Mouse (Mus musculus) cerebellum, postnatal 14 days (tissue): ENCODE measurements around the gene RPS10-NUDT3.

ENCODE experiments used
- DNase-seq, 2 experiments: peaks; one replicate each; pipeline ENCODE4 v3.0.0; 2021; ENCODE audit warnings: mixed read lengths in 2 of 2

Gene RPS10-NUDT3

DNA sequence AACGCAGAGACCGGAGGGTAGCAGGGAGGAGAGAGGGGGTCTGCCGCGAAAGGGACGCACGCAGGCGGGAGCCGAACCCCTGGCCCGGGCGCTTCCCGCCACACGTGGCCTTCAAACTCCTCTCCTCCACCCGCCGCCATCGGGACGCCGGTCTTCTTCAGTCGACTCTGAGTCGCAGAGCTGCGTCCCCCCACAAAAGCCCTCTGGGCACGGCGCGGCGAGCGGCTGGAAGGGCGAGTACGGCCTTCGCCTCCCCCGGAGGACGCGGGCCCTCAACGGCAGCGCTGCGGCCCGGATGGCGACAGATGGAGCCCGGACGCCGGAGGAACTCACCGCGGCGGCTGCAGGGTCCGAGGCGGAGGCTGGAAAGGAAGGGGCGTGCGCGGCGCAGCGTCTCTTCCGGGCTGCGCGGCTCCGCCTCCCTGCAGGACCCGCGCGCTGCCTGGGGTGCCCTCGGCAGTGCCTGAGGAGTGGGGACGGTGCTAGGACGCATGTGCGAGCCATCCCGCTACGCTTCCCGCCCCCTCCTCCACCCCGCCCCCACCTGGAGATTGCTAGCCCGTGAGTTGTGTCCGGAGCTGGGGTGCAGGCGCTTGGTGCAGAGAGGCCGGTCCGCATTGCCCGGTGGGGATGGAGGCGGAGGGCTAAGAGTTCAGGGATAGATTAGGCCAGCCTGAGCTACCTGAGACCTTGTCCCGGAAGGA, at the start of gene RPS10-NUDT3:
RPS10-NUDT3 (minus strand) TSS at position 352 of the 704 bp plus-strand sequence.
- peak; percentile 91 to 92 for DNase-seq

DNA sequence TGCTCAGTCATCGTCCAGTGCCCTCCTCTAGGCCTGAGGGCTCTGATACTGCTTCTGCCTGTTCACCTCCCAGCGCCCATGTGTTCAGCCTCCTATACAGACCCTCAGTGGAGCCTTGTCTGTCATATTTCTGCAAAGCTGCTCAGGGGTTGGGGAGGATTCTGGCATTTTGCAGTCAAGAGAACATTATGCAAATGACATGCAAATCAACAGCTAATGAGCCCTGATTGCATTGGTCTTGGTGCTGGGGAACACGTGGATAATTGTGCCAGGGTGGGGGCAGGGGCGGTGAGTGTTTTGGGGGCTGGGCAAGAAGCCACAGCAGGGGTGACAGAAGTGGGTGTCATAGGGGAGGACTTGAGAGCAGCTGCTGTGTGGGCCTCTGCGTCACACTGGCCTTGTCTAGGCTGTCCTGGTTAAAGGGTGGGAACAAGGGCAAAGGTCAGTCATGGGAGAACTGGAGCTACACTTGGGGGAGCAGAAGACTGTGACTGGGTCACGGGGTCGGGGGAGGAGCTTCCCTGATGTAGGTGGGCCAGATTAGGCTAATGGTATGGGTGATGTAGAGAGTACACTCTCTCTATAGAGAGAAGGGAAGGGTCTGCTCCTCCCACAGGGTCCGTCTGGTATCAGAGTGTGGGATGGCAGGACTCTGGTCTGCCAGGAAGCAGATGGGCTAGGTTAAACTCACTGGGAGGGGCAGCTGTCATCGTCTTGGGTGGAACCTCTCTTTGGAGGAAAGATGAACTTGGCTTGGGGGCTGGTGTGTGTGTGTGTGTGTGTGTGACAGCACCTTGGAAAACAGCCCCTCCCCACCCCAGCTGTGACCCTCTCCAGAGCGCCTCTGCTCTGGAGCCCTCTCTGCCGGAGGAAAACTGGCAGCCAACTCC, 44.1 kb upstream of the RPS10-NUDT3 start:
- peak; percentile 64 for DNase-seq

DNA sequence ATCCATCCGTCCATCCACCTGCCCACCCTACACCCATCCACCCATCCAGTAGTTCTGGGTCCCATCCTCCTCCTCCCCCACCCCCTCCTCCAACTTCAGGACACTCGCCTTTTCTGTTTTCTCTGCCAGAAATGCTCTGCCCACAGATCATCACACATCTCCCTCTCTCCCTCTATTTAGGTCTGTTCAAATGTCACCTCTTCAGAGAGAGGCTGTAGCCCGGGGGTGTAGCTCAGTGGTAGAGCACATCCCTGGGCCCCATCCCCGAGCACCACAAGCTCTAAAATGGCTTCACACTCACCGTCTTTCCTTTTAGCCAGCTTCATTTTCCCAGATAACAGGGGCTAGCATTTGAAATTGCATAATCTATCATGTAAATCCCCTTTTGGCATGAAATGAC, 42.7 kb upstream of the RPS10-NUDT3 start:
- DNase-seq: no peak

DNA sequence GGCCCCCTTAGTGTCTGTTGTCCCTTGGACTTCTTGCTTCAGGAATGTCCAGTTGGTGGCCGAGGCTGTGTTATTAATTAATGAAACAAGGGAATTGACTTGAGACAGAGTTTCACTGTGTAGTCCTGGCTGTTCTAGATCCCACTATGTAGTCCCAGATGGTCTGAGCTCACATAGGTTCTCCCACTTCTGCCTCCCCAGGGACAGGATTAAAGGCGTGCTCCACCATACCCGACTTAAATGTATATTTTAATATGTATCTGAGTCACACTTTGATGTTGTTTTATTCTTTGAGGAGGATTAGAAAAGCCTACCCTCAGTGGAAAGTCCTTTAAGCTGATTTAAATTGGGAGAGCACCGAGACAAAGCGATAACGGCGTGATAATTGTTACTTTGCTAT, 41.2 kb upstream of the RPS10-NUDT3 start:
- DNase-seq: no peak

DNA sequence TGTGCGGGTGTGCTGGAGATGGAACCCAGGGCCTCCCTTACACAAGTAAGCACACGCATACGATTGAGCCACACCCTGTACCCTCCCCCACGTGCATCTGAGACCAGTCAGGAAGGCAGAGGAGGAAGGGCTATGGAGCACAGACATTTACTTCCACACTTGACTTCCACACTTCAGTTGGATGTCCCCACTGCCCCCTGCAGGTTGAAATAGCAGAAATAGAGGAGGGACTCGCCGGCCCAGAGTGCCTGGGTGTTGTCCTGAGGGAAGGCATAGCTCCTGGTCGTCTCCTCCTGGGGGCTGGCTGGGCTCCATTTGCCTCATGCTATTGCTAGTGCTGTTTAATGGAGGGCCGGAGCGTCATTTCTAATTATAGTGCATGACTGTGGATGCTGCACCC, 40.4 kb upstream of the RPS10-NUDT3 start:
- DNase-seq: peak; percentile 41 to 61

DNA sequence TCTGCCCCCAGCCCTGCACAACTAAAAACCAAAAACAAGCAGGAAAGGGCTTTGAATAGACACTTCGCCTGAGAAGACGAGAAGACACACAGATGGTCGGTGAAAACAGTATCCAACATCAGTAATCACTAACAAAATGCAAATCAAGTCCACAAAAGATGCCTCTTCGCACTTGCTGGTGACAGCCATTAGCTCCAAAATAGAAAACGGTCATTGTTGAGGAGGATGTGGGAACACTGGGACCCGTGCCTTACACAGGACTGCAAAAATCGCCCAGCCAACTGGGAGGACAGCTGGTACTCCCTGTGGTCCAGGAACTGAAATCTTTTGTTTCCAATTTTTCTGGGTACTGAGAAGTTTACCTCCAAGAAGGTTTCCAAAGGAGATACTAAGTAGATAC, 38.9 kb upstream of the RPS10-NUDT3 start:
- DNase-seq: no peak

DNA sequence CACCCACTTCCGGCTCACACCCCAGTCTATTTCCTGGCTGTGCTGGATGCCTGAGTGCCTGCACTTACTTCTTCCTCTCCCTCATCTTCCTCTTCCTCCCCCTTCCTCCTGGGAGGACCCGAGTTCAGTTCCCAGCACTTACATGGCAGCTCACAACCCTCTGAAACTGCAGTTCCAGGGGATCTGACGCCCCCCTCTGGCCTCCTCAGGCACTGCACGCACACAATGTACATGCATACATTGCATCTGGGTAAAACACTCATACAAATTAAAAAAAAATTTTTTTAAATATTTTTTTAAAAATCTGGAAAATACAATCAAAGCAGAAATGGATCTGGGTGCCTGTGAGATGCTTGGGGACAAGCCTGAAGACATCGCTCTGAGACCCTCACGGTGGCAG, 36.7 kb upstream of the RPS10-NUDT3 start:
- no peak for DNase-seq

DNA sequence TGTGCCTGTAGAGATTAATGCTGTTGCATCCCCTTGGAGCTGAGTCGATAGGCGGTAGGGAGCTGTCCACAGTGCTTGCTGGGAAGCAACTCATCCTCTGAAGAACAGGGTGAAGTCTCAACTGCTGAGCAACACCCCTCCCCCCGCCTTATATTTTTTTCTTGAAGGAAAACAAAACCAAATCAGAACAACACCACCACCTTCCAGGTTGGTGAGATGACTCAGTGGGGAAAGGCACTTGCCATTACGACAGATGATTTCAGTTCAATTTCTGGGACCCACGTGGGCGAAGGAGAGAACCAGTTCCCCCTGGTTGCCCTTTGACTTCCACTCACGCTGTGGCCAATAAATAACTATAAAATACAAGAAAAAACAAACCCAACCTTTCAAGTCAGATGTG, 23.7 kb upstream of the RPS10-NUDT3 start:
- no peak for DNase-seq

DNA sequence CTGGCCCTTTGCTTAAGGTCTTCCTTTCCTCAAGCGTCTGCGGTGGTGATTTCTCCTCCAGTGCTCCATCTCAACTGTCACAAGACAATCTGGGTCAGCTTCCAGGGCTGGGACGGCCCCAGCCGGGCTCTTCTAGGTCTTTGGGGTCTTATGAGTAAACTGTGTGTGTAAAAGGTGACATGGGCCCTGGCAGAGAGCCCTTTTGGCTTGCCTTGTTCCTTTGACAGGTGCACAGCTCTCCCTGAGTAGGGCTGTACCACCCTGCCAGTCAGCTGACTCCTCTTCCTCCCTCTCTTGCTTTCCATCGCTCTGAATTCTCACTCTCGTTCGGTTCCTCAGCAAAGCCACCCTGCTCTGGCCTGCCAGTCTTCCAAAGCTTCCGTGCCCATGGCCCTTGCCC, 22.1 kb upstream of the RPS10-NUDT3 start:
- peak; percentile 91 to 92 for DNase-seq

DNA sequence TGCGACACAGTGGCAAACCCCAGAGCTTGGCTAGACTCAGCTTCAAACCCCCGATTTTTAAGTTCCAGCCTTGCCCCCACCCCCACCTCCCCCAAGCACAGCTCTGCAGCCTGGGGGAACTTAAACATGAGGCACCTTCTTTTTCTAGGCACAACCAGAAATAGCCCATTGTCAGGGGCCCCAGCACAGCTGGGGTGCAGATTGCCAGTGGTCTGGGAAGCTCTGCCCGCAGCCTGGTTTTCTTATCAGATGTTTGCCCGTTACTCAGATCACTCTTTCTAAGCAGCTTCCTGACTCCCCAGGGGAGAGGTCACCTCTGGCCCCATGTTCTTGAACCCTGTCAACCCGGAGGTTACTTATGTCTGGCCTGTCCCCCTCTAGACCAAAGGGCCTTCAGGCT, 21.4 kb upstream of the RPS10-NUDT3 start:
- DNase-seq: peak; percentile 20 to 44

DNA sequence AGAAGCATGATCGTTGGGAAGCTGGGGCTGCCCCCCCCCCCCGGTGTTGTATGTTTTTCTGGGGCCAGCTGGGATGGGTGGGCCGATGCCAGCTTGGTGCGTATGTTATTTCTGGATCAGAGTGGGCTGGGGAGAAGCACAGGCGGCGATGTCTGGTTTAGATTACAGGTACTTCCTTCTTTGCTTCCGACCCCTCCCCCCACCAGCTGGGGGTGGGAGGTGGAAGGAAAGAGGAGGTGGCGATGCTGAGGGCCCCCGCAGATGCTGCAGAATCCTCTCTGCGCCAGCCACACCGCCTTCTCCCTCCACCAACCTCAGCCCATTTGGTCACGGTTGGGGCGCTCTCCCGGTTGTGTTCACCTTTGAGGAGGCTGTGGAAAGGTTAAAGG, 21.0 kb upstream of the RPS10-NUDT3 start:
- DNase-seq: peak; percentile 81 to 85

DNA sequence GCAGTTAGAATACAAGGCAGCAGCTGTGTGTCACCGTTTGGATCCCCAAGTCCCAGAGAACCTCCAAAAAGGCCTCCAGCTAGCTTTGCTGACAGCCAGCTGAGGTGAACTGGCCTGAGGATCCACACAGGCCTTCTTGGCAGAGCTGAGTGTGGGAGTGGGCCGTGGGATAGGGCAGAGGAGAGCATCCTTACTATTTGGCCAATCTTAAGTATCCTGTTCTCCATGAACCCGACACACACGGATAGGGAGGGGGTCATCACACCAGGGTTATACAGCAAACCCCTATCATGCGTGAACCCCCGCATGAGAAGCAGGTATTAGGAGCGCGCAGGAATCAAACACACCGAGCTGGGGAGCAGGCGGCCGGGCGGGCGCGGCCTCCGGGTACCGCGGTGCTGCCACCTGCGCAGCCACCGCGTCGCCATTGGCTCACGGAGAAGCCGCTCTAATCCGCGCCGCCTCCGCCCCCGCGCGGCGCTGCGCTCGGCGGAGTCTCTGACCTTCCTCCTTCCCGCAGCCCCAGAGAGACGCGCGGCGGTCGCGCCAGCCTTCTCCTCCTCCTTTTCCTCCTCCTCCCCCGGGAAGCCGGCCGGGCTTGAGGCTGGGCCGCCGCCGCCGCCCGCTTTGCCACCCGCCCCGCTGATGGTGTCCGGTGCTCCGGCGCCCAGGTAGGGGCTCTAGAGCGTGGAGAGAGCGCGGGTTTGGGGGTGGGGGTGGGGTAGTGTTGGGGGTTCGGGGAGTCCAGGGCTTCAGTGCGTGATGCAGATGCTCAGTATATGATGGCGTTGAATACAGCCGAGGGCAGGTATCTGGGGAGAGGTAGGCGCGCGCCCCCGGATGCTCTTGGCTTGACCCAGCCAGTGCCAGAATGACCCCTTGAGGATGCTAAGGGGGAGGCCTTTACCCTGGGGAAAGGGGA, 20.3 kb upstream of the RPS10-NUDT3 start, which contains the start of gene Pacsin1:
Pacsin1 (plus strand) TSS at position 421 of the 922 bp plus-strand sequence.
- DNase-seq: peak; percentile 91 to 93

DNA sequence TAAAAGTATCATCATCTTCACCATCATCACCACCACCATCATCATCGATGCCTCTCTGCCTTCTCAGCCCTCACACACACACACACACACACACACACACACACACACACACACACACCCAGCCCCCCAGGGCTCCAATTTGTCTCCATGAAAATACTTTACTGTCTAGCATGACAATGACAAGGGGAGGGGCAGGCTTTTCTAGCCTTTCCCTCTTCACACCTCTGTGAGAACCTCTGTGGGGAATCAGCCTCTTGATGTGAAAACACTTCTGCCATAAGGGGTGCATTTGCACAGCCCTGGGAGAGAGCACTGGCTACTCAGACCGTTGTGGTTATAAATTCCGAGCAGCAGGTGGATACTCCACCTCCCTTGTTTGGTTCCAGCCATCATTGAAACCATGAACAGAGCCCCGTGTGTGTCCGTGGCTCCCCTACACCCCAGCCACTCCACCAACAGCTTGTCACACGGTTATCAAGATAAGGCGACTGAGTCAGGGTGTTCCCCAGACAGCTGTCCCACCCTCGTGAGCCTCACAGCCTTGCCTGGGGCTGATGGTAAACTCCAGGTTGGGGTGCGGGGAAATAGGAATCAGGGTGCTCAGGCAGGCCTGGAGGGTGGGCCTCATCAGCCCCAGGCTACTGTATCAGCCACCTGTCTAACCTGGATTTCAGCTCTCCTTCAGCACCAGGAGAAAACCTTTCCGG, 18.4 kb upstream of the RPS10-NUDT3 start:
- no peak for DNase-seq

DNA sequence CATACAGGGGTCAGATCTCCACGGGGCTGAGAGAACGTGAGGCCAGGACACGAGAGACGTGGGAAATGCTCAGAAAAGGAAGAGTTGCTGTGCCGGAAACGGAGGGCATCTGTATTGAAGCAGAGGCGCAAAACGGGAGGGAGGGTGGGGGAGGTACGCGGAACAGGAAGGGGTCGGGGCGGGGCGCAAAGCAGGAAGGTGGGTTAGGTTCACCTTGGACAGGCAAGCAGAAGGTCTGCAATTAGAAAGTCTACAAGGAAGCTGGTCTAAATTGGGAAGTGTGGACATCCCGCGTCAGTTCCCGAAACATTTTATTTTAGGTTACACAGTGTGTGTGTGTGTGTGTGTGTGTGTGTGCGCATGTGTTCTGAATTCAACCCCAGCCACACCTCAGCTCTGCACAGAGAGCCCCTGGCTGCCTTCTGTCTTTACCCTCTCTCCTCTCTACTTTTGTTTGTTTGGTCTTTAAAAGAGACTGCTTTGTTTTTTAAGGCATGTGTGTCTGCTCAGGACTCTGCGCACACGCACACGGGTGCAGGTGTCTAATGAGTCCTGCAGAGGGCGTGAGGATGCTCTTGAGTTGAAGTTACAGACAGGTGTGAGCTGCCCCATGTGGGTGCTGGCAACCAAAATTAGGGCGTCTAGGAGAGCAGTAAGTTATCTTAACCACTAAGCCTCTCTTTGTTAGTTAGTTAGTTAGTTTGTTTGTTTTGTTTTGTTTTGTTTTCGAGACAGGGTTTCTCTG, 17.2 kb upstream of the RPS10-NUDT3 start:
- no peak for DNase-seq

DNA sequence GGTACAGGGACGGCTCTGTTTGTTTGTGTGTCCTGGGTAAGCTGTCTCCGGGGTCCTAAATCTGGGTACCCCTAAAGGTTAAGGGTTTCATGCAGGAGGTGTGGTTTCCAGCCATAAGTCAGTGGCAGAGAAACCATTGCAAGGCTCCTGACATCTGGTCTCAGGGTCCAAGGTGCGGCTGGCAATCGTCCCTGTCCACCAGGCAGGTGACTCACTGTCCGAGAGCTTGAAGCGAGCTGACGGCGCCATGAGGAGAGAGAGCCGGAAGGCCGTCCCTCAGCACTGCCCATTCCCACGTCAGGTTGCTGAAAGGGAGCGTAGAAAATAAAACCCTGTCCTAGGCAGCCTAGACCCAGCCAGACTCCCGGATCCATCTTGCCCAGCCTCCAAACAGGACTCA, 15.6 kb upstream of the RPS10-NUDT3 start:
- no peak for DNase-seq

DNA sequence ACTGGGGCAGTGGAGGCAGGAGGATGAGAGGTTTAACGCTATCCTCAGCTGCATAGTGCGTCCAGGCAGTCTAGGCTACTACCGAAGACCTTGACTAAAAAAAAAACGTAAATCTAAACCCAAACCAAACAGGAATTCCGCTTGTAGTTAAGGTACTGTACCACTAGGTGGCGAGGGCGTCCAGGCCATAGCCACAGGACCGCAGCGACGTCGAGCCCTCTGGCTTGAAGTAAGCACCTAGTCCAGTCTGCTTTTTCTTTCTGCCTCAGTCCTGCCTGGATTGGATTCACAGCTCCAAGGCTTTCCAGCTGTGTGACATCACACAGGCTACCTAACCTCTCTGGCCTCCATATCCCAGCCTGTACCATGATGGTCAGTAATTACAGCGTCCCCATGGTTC, 15.1 kb upstream of the RPS10-NUDT3 start:
- peak; percentile 76 to 77 for DNase-seq

DNA sequence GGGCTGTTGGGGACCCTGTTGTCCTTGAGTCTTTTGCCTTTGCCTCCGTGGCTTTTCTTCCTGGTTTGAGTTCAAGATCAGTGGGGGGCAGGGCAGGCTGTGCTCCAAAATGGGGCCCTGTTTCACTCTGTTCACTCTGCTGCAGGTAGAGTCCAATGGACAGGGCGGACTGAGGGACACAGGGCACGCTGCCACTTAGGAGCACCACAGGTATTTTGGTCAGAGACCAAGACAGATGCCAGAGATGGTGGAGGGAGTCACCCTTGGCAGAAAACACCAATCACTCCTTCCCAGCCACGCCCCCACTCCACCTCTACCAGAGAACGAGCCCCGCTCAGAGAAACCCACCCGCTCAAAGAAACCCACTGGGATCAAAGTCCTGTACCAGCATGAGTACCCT, 10.8 kb upstream of the RPS10-NUDT3 start:
- peak; percentile 59 to 69 for DNase-seq

DNA sequence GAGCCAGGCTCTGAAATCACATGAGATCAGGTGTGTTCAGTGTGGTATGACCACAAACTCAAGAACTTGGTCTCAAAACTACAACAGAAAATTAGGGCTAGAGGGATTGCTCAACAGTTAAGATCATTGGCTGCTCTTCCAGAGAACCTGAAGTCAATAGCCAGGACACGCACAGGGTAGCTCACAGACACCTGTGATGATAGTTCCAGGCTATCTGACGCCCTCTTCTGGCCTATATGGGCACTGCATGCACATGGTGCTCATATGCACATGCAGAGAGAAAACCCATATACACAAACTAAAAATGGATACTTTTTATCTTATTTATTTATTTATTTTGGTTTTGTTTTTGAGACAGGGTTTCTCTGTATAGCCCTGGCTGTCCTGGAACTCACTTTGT, 9.6 kb upstream of the RPS10-NUDT3 start:
- DNase-seq: peak; percentile 51 to 77

DNA sequence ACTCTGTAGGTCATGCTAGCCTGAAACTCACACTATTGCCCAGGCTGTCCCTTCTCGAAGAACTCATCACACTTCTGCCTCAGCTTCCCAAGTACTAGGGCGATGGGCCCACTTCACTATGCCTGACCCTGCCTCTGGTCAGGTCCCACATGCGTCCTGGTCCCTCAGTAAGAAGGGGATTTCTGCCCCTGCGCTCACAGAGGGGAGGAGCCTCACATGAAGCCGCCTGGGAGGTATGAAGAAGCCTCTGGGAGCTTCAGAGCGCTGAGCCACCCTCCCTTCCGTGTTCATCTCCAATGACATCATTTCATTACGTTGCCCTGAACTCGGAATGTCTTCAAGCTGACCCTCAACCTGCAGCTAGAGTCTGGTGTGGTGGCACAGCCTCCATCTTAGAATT, 8.7 kb upstream of the RPS10-NUDT3 start:
- no peak for DNase-seq

DNA sequence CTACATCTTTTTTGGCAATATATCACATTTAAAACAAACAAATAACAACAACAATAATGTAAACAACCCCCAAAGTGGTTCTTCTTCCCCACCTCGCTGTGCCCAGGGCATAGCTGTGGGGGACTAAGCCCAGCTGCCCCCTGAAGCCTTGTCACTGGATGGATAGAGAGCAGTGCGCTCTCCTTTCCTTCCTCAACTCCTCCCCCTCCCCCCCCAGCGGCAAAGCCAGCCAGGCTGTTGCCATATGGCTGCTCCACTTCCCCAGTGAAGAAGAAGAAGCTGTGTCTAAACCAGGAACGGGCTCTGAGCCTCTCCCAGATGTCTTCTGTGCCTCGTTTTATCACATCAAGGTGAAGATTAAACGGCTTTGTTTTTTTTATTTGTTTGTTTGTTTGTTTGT, 8.1 kb upstream of the RPS10-NUDT3 start:
- peak; percentile 75 to 87 for DNase-seq

DNA sequence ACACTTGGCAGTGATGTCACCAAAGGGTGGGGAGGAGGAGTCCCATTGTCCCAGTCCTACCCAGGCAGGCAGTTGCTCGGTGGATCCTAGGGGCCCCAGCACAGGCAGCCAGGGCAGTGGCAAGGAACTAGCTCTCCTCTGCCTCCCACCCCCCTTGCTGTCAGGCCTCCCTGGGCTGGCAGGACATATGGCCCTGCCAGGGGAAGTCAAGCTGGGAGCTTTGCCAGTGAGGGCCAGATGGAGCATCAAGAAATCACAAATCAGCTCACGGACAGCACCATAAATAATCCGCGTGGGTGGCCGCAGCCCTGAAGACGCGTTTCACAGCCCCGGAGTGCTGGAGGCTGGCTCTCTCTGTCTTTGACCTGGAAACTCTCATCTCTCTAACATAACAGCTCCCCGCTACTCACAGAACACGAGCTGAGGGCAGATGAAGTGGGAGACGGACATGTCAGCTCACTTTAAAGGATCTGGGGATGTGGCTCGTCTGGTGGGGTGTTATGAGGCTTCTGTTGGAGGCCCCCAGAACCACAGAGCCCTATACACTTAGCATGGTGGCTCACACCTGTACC, 7.6 kb upstream of the RPS10-NUDT3 start:
- peak; percentile 96 to 98 for DNase-seq
